In genomic region chr5:106622193-106622592, GRCm38 (mm10) we compare ENCODE assay signal across 46 mouse cellular contexts. TPM values are rescaled to one million over a fixed set of nuclear protein-coding genes. Genes with fewer than 3 reads are reported as not detected.
"Had no signal": no experiment of that assay in that cellular context is flagged by ENCODE, and none has a peak within 500 bp of the region (broad histone marks: within the 10 kb centered on the region; RNA-seq: fewer than 3 reads in every experiment).

No protein-coding gene starts in this region.

- ATAC-seq: liver, embryonic 12.5 days; liver, postnatal 0 days; lung, postnatal 0 days; midbrain, embryonic 13.5 days; midbrain, embryonic 15.5 days; midbrain, embryonic 16.5 days had no signal

- H3K9me3 ChIP-seq: limb, embryonic 12.5 days; limb, embryonic 13.5 days; limb, embryonic 15.5 days; liver, embryonic 12.5 days; liver, embryonic 13.5 days; liver, embryonic 15.5 days; lung, embryonic 15.5 days; megakaryocyte, embryonic 14.5 days; midbrain, embryonic 10.5 days; midbrain, embryonic 12.5 days; midbrain, embryonic 13.5 days; midbrain, embryonic 15.5 days had no signal

- H3K9ac ChIP-seq: limb, embryonic 12.5 days; limb, embryonic 13.5 days; limb, embryonic 15.5 days; liver, embryonic 12.5 days; liver, embryonic 13.5 days; liver, embryonic 14.5 days; liver, embryonic 15.5 days; liver, postnatal 0 days; lung, embryonic 14.5 days; lung, embryonic 15.5 days; midbrain, embryonic 12.5 days; midbrain, embryonic 13.5 days; midbrain, embryonic 15.5 days had no signal

- H3K4me2 ChIP-seq: limb, embryonic 12.5 days; limb, embryonic 13.5 days; limb, embryonic 15.5 days; liver, embryonic 11.5 days; liver, embryonic 12.5 days; liver, embryonic 13.5 days; liver, embryonic 15.5 days; lung, embryonic 14.5 days; lung, embryonic 15.5 days; midbrain, embryonic 11.5 days; midbrain, embryonic 12.5 days; midbrain, embryonic 13.5 days; midbrain, embryonic 15.5 days had no signal

- H3K36me3 ChIP-seq: midbrain, embryonic 15.5 days had no signal

- H3K27ac ChIP-seq: left cerebral cortex, adult 2 months; limb, embryonic 12.5 days; limb, embryonic 13.5 days; limb, embryonic 15.5 days; liver, embryonic 12.5 days; liver, embryonic 13.5 days; liver, embryonic 14.5 days; liver, embryonic 15.5 days; lung, embryonic 15.5 days; macrophage; midbrain, embryonic 10.5 days; midbrain, embryonic 12.5 days; midbrain, embryonic 13.5 days; midbrain, embryonic 15.5 days had no signal

- DNase-seq: left cerebral cortex, postnatal 4 days; liver; liver, embryonic 13.5 days; liver, postnatal 0 days; lung, adult 18-20 months; lung, adult 2 months; lung, embryonic 14.5 days; lung, postnatal 10 days; lung, postnatal 14 days; lung, postnatal 36 days; lung, postnatal 4 days; midbrain, embryonic 14.5 days had no signal

- H3K27me3 ChIP-seq: limb, embryonic 12.5 days; limb, embryonic 13.5 days; limb, embryonic 15.5 days; liver, embryonic 12.5 days; liver, embryonic 13.5 days; liver, embryonic 15.5 days; lung, embryonic 15.5 days; megakaryocyte, embryonic 14.5 days; midbrain, embryonic 12.5 days; midbrain, embryonic 13.5 days; midbrain, embryonic 15.5 days had no signal

- H3K4me1 ChIP-seq: limb, embryonic 12.5 days; limb, embryonic 13.5 days; limb, embryonic 15.5 days; liver, embryonic 12.5 days; liver, embryonic 13.5 days; liver, embryonic 15.5 days; lung, embryonic 15.5 days; midbrain, embryonic 10.5 days; midbrain, embryonic 13.5 days; midbrain, embryonic 15.5 days had no signal

- H3K4me3 ChIP-seq: left cerebral cortex, adult 2 months; limb, embryonic 12.5 days; limb, embryonic 13.5 days; limb, embryonic 15.5 days; liver, embryonic 12.5 days; liver, embryonic 13.5 days; liver, embryonic 15.5 days; lung, embryonic 15.5 days; megakaryocyte, embryonic 14.5 days; midbrain, embryonic 10.5 days; midbrain, embryonic 12.5 days; midbrain, embryonic 13.5 days; midbrain, embryonic 15.5 days; myocyte had no signal

RNA-seq across cellular contexts. Expression of gene Gm17304, which starts 13.3 kb away (rescaled TPM):
- total RNA-seq: left cerebral cortex, adult 18-20 months; left cerebral cortex, adult 2 months; left cerebral cortex, adult 8-10 months; left cerebral cortex, postnatal 10 days; left cerebral cortex, postnatal 14 days; left cerebral cortex, postnatal 25 days; left cerebral cortex, postnatal 36 days; left cerebral cortex, postnatal 4 days; liver, adult 2 months; megakaryocyte progenitor cell, adult 5-6 weeks; megakaryocyte, adult 5-6 weeks; megakaryocyte-erythroid progenitor cell, adult 5-6 weeks; midbrain, postnatal 0 days; monocyte, adult 5-6 weeks had no signal
- polyA plus RNA-seq: limb, embryonic 12.5 days; limb, embryonic 13.5 days; limb, embryonic 14.5 days; limb, embryonic 15.5 days; liver, adult 2 months; liver, embryonic 11.5 days; liver, embryonic 12.5 days; liver, embryonic 13.5 days; liver, embryonic 14.5 days; liver, embryonic 15.5 days; liver, embryonic 16.5 days; liver, postnatal 0 days; lung, adult 2 months; lung, embryonic 14.5 days; lung, embryonic 15.5 days; lung, embryonic 16.5 days; lung, postnatal 0 days; macrophage; midbrain, embryonic 10.5 days; midbrain, embryonic 11.5 days; midbrain, embryonic 12.5 days; midbrain, embryonic 13.5 days; midbrain, embryonic 14.5 days; midbrain, embryonic 15.5 days; midbrain, embryonic 16.5 days; midbrain, postnatal 0 days; myocyte had no signal
